Mouse (Mus musculus) heart, postnatal 10 days (tissue): Measurements from ENCODE around the gene Wrap73. TPM values are rescaled to one million over a fixed set of nuclear protein-coding genes. Genes with fewer than 3 reads are reported as not detected.

Experiments used
- total RNA-seq, 2 experiments: library from RNA; stranded (reverse); gene quantifications; 2 replicates each; pipeline ENCODE4 v1.2.3; 2021

The Wrap73 gene
- total RNA-seq, 2 experiments from 2014 or later = 10.2 to 13.2 TPM

Other genes starting within 250 kb of the Wrap73 start
- 10 to 100 TPM; 12.3 to 16.4 TPM for gene A430005L14Rik, start 185.1 kb upstream of the Wrap73 start, total RNA-seq
- gene Dffb, start 167.2 kb upstream of the Wrap73 start, total RNA-seq = 1 to 10 TPM; 4.7 to 4.8 TPM
- 10 to 100 TPM; 23.6 to 24.4 TPM for gene Cep104, start 167.2 kb upstream of the Wrap73 start, total RNA-seq
- gene Lrrc47, start 130.6 kb upstream of the Wrap73 start, total RNA-seq = 10 to 100 TPM; 38.6 to 42.2 TPM
- gene Smim1, start 116.1 kb upstream of the Wrap73 start, total RNA-seq = 10 to 100 TPM in 1 of 2 experiments, 1 to 10 TPM in 1; 8.6 to 10.3 TPM
- gene Ccdc27, start 99.7 kb upstream of the Wrap73 start, total RNA-seq = not detected
- under 1 TPM in 1 of 2 experiments, not detected in 1; 0.05 TPM for gene Trp73, start 2.2 kb upstream of the Wrap73 start, total RNA-seq
- gene Tprgl, start 18.3 kb downstream of the Wrap73 start, total RNA-seq = 100 to 1,000 TPM; 129 to 134 TPM
- gene Megf6, start 28.4 kb downstream of the Wrap73 start, total RNA-seq = 10 to 100 TPM; 33.8 to 41.5 TPM
- gene Arhgef16, start 159.3 kb downstream of the Wrap73 start, total RNA-seq = 1 to 10 TPM in 1 of 2 experiments, under 1 TPM in 1; 0.77 to 1.4 TPM
- not detected for gene B230104I21Rik, start 193.8 kb downstream of the Wrap73 start, total RNA-seq